Mouse (Mus musculus): Measurements from ENCODE around the gene Gm20388. TPM values are rescaled to one million over a fixed set of nuclear protein-coding genes. Genes with fewer than 3 reads are reported as not detected.

The Gm20388 gene
- total and polyA plus RNA-seq, 2 experiments from 2014 or later, result 51.3 TPM; not detected in 1

DNA sequence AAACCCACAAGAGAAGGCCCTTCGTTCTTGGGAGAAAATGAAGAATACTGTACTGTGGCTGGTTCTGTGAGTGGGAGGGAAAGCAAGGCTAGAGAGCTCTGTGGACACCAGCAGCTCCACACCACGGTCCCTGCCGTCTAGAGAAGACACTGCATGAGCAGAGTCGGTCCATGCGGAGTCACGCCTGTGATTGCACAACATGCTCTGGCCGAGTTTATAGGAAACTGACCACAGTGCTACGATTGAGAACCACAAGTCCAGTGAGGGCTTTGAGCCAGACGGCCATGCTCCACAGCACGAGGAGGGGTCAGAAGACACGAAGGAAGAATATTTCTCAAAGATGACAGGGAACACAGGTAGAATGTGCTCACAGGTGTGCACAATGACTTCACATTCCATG is 3387.7 kb downstream of the Gm20388 start:
- H3K9ac ChIP-seq, result no peak overlapping the region
- 96% methylated on average over 11 of the region's 11 CpGs for WGBS

GRCm38 (mm10) chr8:123308738-123309137 is 3398.1 kb downstream of the Gm20388 start:
- no peaks in the 10 kb centered on the region for H3K4me1 ChIP-seq (ENCODE audit: insufficient read depth)
- no peak overlapping the region for H3K4me2 ChIP-seq (ENCODE audit: low read depth)
- TF ChIP-seq CTCF (IDR thresholded peaks at IDR 0.05; ENCODE audit: low read depth), result no peak
- H3K36me3 ChIP-seq (ENCODE audit: insufficient read depth), result no peaks in the 10 kb centered on the region
- no peak overlapping the region for H3K4me3 ChIP-seq (ENCODE audit: low read depth, low read length)
- no peaks in the 10 kb centered on the region for H3K27me3 ChIP-seq (ENCODE audit: insufficient read depth, low read length)
- H3K9me3 ChIP-seq (ENCODE audit: low read length), result no peaks in the 10 kb centered on the region
- no peak overlapping the region for H3K27ac ChIP-seq (ENCODE audit: low read depth, low read length)
- WGBS, result 68% methylated on average over 4 of the region's 4 CpGs
- DNase-seq (no peak), ATAC-seq (no peak)
- H3K9ac ChIP-seq, result no peak overlapping the region

More for the DNA sequence above, 3387.7 kb downstream of the Gm20388 start:
- Histone ChIP-seq H3K9me3 (ENCODE audit: low read length) (no peaks in the 10 kb centered on the region), H3K36me3 (ENCODE audit: insufficient read depth) (no peaks in the 10 kb centered on the region), H3K27me3 (ENCODE audit: insufficient read depth, low read length) (no peaks in the 10 kb centered on the region), H3K4me1 (ENCODE audit: insufficient read depth) (no peaks in the 10 kb centered on the region), H3K4me2 (ENCODE audit: low read depth) (no peak overlapping the region), H3K4me3 (ENCODE audit: low read depth, low read length) (no peak overlapping the region), H3K27ac (ENCODE audit: low read depth, low read length) (no peak overlapping the region)
- ATAC-seq (no peak), DNase-seq (no peak)
- TF ChIP-seq CTCF (IDR thresholded peaks at IDR 0.05; ENCODE audit: low read depth), result no peak

GRCm38 (mm10) chr8:123317781-123318466 is 3407.3 kb downstream of the Gm20388 start:
- Histone ChIP-seq H3K27ac (ENCODE audit: low read depth, low read length) (no peak overlapping the region), H3K9ac (peak overlapping the region; percentile 37), H3K4me1 (ENCODE audit: insufficient read depth) (0 out of 2 replicates have a peak, but pooled peaks cover 5% of the 10 kb centered on the region), H3K4me2 (ENCODE audit: low read depth) (peak overlapping the region; percentile 71), H3K4me3 (ENCODE audit: low read depth, low read length) (peak overlapping the region; percentile 44), H3K36me3 (ENCODE audit: insufficient read depth) (no peaks in the 10 kb centered on the region), H3K9me3 (ENCODE audit: low read length) (no peaks in the 10 kb centered on the region), H3K27me3 (ENCODE audit: insufficient read depth, low read length) (no peaks in the 10 kb centered on the region)
- 7% methylated on average over 21 of the region's 21 CpGs for WGBS
- DNase-seq (no peak), ATAC-seq (peak; percentile 50; the same call in 1 of the 2 replicates)
- no peak for TF ChIP-seq CTCF (IDR thresholded peaks at IDR 0.05; ENCODE audit: low read depth)

DNA sequence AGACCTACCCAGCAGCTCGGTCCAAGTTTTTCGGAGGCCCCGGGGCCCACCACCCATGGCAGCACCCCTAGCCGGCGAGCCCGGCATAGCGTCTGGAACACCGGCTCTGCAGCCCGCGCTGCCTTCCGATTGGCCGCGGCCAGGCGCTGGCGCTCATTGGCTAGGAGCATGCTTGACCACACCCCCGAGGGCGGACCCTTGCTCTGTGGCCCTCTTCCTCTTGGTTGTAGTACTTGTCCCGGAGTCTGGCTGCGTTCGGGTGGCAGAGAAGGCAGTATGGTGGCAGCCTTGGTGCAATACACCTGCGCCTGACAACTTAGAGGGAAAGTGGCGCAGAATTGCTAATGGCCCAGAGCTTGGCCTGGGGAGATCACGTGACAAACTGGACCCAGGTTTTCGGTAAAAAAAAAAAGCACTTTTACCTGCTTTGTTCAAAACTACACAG is 3407.8 kb downstream of the Gm20388 start, which contains the start of gene Fanca:
Fanca (minus strand) TSS at position 110 of the 445 bp plus-strand sequence.
- peak; percentile 98 for ATAC-seq
- 3% methylated on average over 24 of the region's 24 CpGs for WGBS
- H3K27ac ChIP-seq (ENCODE audit: low read depth, low read length), result no peak within 1 kb of the TSS

GRCm38 (mm10) chr8:123319522-123320164 is 3409.0 kb downstream of the Gm20388 start:
- H3K4me1 ChIP-seq (ENCODE audit: insufficient read depth), result 0 out of 2 replicates have a peak, but pooled peaks cover 5% of the 10 kb centered on the region

More for the DNA sequence above, 3407.8 kb downstream of the Gm20388 start, which contains the start of gene Fanca:
- Histone ChIP-seq H3K4me1 (ENCODE audit: insufficient read depth) (0 out of 2 replicates have a peak, but pooled peaks cover 5% of the 10 kb centered on the region), H3K4me2 (ENCODE audit: low read depth) (peak within 1 kb of the TSS; percentile 71), H3K27me3 (ENCODE audit: insufficient read depth, low read length) (no peaks in the 10 kb centered on the region), H3K9ac (peak within 1 kb of the TSS; percentile 37), H3K36me3 (ENCODE audit: insufficient read depth) (no peaks in the 10 kb centered on the region), H3K9me3 (ENCODE audit: low read length) (no peaks in the 10 kb centered on the region), H3K4me3 (ENCODE audit: low read depth, low read length) (peak within 1 kb of the TSS; percentile 44)
- TF ChIP-seq CTCF (IDR thresholded peaks at IDR 0.05; ENCODE audit: low read depth), result peak; percentile 59
- DNase-seq, result peak; percentile 92

DNA sequence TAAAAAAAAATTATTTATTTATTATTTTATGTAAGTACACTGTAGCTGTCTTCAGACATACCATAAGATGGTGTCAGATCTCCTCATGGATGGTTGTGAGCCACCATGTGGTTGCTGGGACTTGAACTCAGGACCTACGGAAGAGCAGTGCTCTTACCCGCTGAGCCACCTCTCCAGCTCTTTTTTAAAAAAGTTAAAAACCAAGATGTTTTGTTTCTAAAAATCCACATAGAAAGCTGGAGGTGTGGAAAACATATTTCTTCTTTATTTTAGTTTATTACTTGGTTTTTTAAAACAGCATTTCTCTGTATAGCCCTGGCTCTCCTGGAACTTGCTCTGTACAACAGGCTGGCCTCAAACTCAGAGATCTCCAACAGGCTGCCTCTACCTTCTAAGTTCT is 3417.9 kb downstream of the Gm20388 start:
- Histone ChIP-seq H3K9ac (no peak overlapping the region), H3K4me2 (ENCODE audit: low read depth) (no peak overlapping the region), H3K4me1 (ENCODE audit: insufficient read depth) (no peaks in the 10 kb centered on the region), H3K27me3 (ENCODE audit: insufficient read depth, low read length) (no peaks in the 10 kb centered on the region), H3K9me3 (ENCODE audit: low read length) (no peaks in the 10 kb centered on the region), H3K27ac (ENCODE audit: low read depth, low read length) (no peak overlapping the region), H3K36me3 (ENCODE audit: insufficient read depth) (no peaks in the 10 kb centered on the region), H3K4me3 (ENCODE audit: low read depth, low read length) (no peak overlapping the region)
- TF ChIP-seq CTCF (IDR thresholded peaks at IDR 0.05; ENCODE audit: low read depth), result no peak
- DNase-seq, result no peak
- ATAC-seq, result no peak
- WGBS, result 97% methylated on average over 2 of the region's 2 CpGs

More at GRCm38 (mm10) chr8:123319522-123320164, 3409.0 kb downstream of the Gm20388 start:
- TF ChIP-seq CTCF (IDR thresholded peaks at IDR 0.05; ENCODE audit: low read depth), result peak; percentile 74
- Histone ChIP-seq H3K4me2 (ENCODE audit: low read depth) (no peak overlapping the region), H3K9ac (no peak overlapping the region), H3K4me3 (ENCODE audit: low read depth, low read length) (no peak overlapping the region), H3K36me3 (ENCODE audit: insufficient read depth) (no peaks in the 10 kb centered on the region), H3K27ac (ENCODE audit: low read depth, low read length) (no peak overlapping the region), H3K27me3 (ENCODE audit: insufficient read depth, low read length) (no peaks in the 10 kb centered on the region), H3K9me3 (ENCODE audit: low read length) (no peaks in the 10 kb centered on the region)
- 35% methylated on average over 7 of the region's 7 CpGs for WGBS
- ATAC-seq (peak; percentile 39), DNase-seq (peak; percentile 67)

GRCm38 (mm10) chr8:123329350-123329749 is 3418.7 kb downstream of the Gm20388 start:
- Histone ChIP-seq H3K9me3 (ENCODE audit: low read length) (no peaks in the 10 kb centered on the region), H3K4me2 (ENCODE audit: low read depth) (no peak overlapping the region), H3K36me3 (ENCODE audit: insufficient read depth) (no peaks in the 10 kb centered on the region), H3K27ac (ENCODE audit: low read depth, low read length) (no peak overlapping the region), H3K9ac (no peak overlapping the region), H3K4me1 (ENCODE audit: insufficient read depth) (peaks cover 4% of the 10 kb centered on the region), H3K27me3 (ENCODE audit: insufficient read depth, low read length) (no peaks in the 10 kb centered on the region), H3K4me3 (ENCODE audit: low read depth, low read length) (no peak overlapping the region)
- 96% methylated on average over 4 of the region's 4 CpGs for WGBS
- TF ChIP-seq CTCF (IDR thresholded peaks at IDR 0.05; ENCODE audit: low read depth), result no peak
- no peak for ATAC-seq
- DNase-seq, result no peak

Data from forebrain, postnatal 0 days (tissue).